Mouse (Mus musculus) kidney, embryonic 14.5 days (tissue): Measurements from ENCODE around the gene Cnot6l. TPM values are rescaled to one million over a fixed set of nuclear protein-coding genes. Genes with fewer than 3 reads are reported as not detected.
A peak's percentile ranks its signal among the peaks of the same experiment; 100 is the strongest.

Experiments used
- ATAC-seq: fragments of 200-750 bp; cut with Nextera tagmentation; 2 replicates; pipeline ENCODE4 v1.8.0; 2017; ENCODE audit warnings: moderate number of reproducible peaks, mild to moderate bottlenecking, moderate TSS enrichment, moderate library complexity; ENCODE audit not compliant: low FRiP score, low TSS enrichment
- H3K27ac ChIP-seq: fragments of 300-500 bp; sonication (generic); 2 replicates; pipeline ENCODE4 v1.5.1; 2014; ENCODE audit warnings: low read depth, mild to moderate bottlenecking, low read length, moderate library complexity, mixed read lengths
- H3K27me3 ChIP-seq: fragments of 300-500 bp; sonication (generic); 2 replicates; pipeline ENCODE4 v1.6.1; 2014; ENCODE audit warnings: mild to moderate bottlenecking, low read length; ENCODE audit not compliant: control insufficient read depth, insufficient read depth
- H3K36me3 ChIP-seq: fragments of 300-500 bp; sonication (generic); 2 replicates; pipeline ENCODE4 v1.6.1; 2014; ENCODE audit warnings: low read length, mixed read lengths; ENCODE audit not compliant: control insufficient read depth, insufficient read depth
- H3K4me1 ChIP-seq: fragments of 300-500 bp; sonication (generic); 2 replicates; pipeline ENCODE4 v1.6.1; 2014; ENCODE audit warnings: low read length, mixed read lengths; ENCODE audit not compliant: control insufficient read depth, insufficient read depth
- H3K4me2 ChIP-seq: fragments of 300-500 bp; sonication (generic); replicated peaks from 2 replicates; pipeline ENCODE4 v1.6.1; 2014; ENCODE audit warnings: low read depth, mild to moderate bottlenecking, low read length
- H3K4me3 ChIP-seq: fragments of 300-500 bp; sonication (generic); 2 replicates; pipeline ENCODE4 v1.5.1; 2014; ENCODE audit warnings: mild to moderate bottlenecking, low read length
- H3K9ac ChIP-seq: fragments of 300-500 bp; sonication (generic); 2 replicates; pipeline ENCODE4 v1.6.1; 2014; ENCODE audit warnings: low read depth, mild to moderate bottlenecking, low read length, moderate library complexity
- H3K9me3 ChIP-seq: fragments of 300-500 bp; sonication (generic); 2 replicates; pipeline ENCODE4 v1.6.1; 2016; ENCODE audit warnings: low read length; ENCODE audit not compliant: control insufficient read depth
- WGBS: fragments of 180-500 bp; shearing (Covaris S2); extraction: QIAGEN DNeasy Blood & Tissue Kit; methylation state at CpG from one replicate; pipeline ENCODE4 v1.1.7; 2014; 5-methylcytosine and 5-hydroxymethylcytosine counted together
- polyA plus RNA-seq: library from polyadenylated mRNA; unstranded; fragments of >200 nt; fragmentation: Nextera tagmentation; extraction: Ambion mirVana; gene quantifications from 2 replicates; pipeline ENCODE4 v1.2.1, GENCODE M21; 2014

The Cnot6l gene
- polyA plus RNA-seq, 1 experiment from 2014 or later, result 33.8 TPM

GRCm38 (mm10) chr5:96196547-96197052 is 32.6 kb upstream of the Cnot6l start:
- ATAC-seq, result no peak
- no peak overlapping the region for H3K9ac ChIP-seq
- no peak overlapping the region for H3K4me2 ChIP-seq
- H3K27me3 ChIP-seq, result no peaks in the 10 kb centered on the region
- WGBS, result 56% methylated on average over 2 of the region's 2 CpGs
- no peaks in the 10 kb centered on the region for H3K9me3 ChIP-seq
- no peaks in the 10 kb centered on the region for H3K36me3 ChIP-seq
- no peaks in the 10 kb centered on the region for H3K4me1 ChIP-seq
- no peak overlapping the region for H3K27ac ChIP-seq
- no peak overlapping the region for H3K4me3 ChIP-seq

- H3K9me3 ChIP-seq, result no peaks in the 10 kb centered on the region
- 73% methylated on average over 4 of the region's 4 CpGs for WGBS
- no peaks in the 10 kb centered on the region for H3K4me1 ChIP-seq
- H3K27me3 ChIP-seq, result no peaks in the 10 kb centered on the region
- no peak overlapping the region for H3K9ac ChIP-seq
- no peak overlapping the region for H3K4me3 ChIP-seq
- no peak for ATAC-seq
- H3K4me2 ChIP-seq, result no peak overlapping the region
- no peaks in the 10 kb centered on the region for H3K36me3 ChIP-seq
- no peak overlapping the region for H3K27ac ChIP-seq
Observed at GRCm38 (mm10) chr5:96191251-96191650, 27.3 kb upstream of the Cnot6l start.

GRCm38 (mm10) chr5:96189761-96190160 is 25.8 kb upstream of the Cnot6l start:
- Histone ChIP-seq H3K27ac (no peak overlapping the region), H3K4me3 (no peak overlapping the region), H3K4me1 (no peaks in the 10 kb centered on the region), H3K9ac (no peak overlapping the region), H3K9me3 (no peaks in the 10 kb centered on the region), H3K36me3 (no peaks in the 10 kb centered on the region), H3K27me3 (no peaks in the 10 kb centered on the region), H3K4me2 (no peak overlapping the region)
- ATAC-seq, result no peak
- WGBS, result 100% methylated on average over 1 of the region's 1 CpGs

- 77% methylated on average over 2 of the region's 2 CpGs for WGBS
- no peaks in the 10 kb centered on the region for H3K9me3 ChIP-seq
- H3K27me3 ChIP-seq, result no peaks in the 10 kb centered on the region
- no peak overlapping the region for H3K4me2 ChIP-seq
- no peak overlapping the region for H3K4me3 ChIP-seq
- H3K9ac ChIP-seq, result no peak overlapping the region
- no peak for ATAC-seq
- no peak overlapping the region for H3K27ac ChIP-seq
- H3K4me1 ChIP-seq, result no peaks in the 10 kb centered on the region
- H3K36me3 ChIP-seq, result no peaks in the 10 kb centered on the region
Observed at GRCm38 (mm10) chr5:96183987-96184386, 20.0 kb upstream of the Cnot6l start.

GRCm38 (mm10) chr5:96183211-96183610 is 19.2 kb upstream of the Cnot6l start:
- Histone ChIP-seq H3K36me3 (no peaks in the 10 kb centered on the region), H3K4me1 (no peaks in the 10 kb centered on the region), H3K4me2 (no peak overlapping the region), H3K9ac (no peak overlapping the region), H3K27me3 (no peaks in the 10 kb centered on the region), H3K4me3 (no peak overlapping the region), H3K27ac (no peak overlapping the region), H3K9me3 (no peaks in the 10 kb centered on the region)
- ATAC-seq, result no peak
- WGBS, result 83% methylated on average over 2 of the region's 2 CpGs

- peaks cover 7% of the 10 kb centered on the region; the same call in 1 of the 2 replicates for H3K4me1 ChIP-seq
- no peak overlapping the region for H3K4me3 ChIP-seq
- H3K36me3 ChIP-seq, result no peaks in the 10 kb centered on the region
- no peak for ATAC-seq
- no peak overlapping the region for H3K4me2 ChIP-seq
- no peak overlapping the region for H3K27ac ChIP-seq
- no peaks in the 10 kb centered on the region for H3K27me3 ChIP-seq
- no peaks in the 10 kb centered on the region for H3K9me3 ChIP-seq
- 51% methylated on average over 11 of the region's 11 CpGs for WGBS
- no peak overlapping the region for H3K9ac ChIP-seq
Observed at GRCm38 (mm10) chr5:96176879-96177358, 12.9 kb upstream of the Cnot6l start.

GRCm38 (mm10) chr5:96176121-96176520 is 12.2 kb upstream of the Cnot6l start:
- no peak overlapping the region for H3K9ac ChIP-seq
- ATAC-seq, result no peak
- H3K27me3 ChIP-seq, result no peaks in the 10 kb centered on the region
- H3K27ac ChIP-seq, result no peak overlapping the region
- H3K4me2 ChIP-seq, result peak overlapping the region; percentile 15; the same call in 1 of the 2 replicates
- H3K9me3 ChIP-seq, result no peaks in the 10 kb centered on the region
- WGBS, result 29% methylated on average over 9 of the region's 9 CpGs
- H3K4me3 ChIP-seq, result no peak overlapping the region
- H3K36me3 ChIP-seq, result no peaks in the 10 kb centered on the region
- H3K4me1 ChIP-seq, result peaks cover 7% of the 10 kb centered on the region; the same call in 1 of the 2 replicates

GRCm38 (mm10) chr5:96171765-96172164 is 7.8 kb upstream of the Cnot6l start:
- Histone ChIP-seq H3K27ac (no peak overlapping the region), H3K4me3 (no peak overlapping the region), H3K4me2 (no peak overlapping the region), H3K9me3 (peaks cover 3% of the 10 kb centered on the region; the same call in 1 of the 2 replicates), H3K27me3 (no peaks in the 10 kb centered on the region), H3K4me1 (peaks cover 7% of the 10 kb centered on the region; the same call in 1 of the 2 replicates), H3K9ac (no peak overlapping the region), H3K36me3 (no peaks in the 10 kb centered on the region)
- ATAC-seq, result no peak
- WGBS, result 79% methylated on average over 4 of the region's 4 CpGs

- Histone ChIP-seq H3K9me3 (peaks cover 4% of the 10 kb centered on the region; the same call in 1 of the 2 replicates), H3K36me3 (no peaks in the 10 kb centered on the region), H3K27ac (no peak overlapping the region), H3K4me1 (no peaks in the 10 kb centered on the region), H3K4me3 (no peak overlapping the region), H3K27me3 (no peaks in the 10 kb centered on the region), H3K9ac (no peak overlapping the region), H3K4me2 (no peak overlapping the region)
- no peak for ATAC-seq
- 86% methylated on average over 3 of the region's 3 CpGs for WGBS
Observed at GRCm38 (mm10) chr5:96170443-96170842, 6.5 kb upstream of the Cnot6l start.
